Mouse (Mus musculus) stomach, embryonic 14.5 days (tissue): ENCODE results near the gene Slc35g3. TPM values are rescaled to one million over a fixed set of nuclear protein-coding genes. Genes with fewer than 3 reads are reported as not detected.

Experiments
- ATAC-seq: fragments of 200-750 bp; cut with Nextera tagmentation; 2 replicates; pipeline ENCODE4 v1.8.0; 2017; ENCODE audit warnings: low read depth, moderate TSS enrichment; ENCODE audit not compliant: insufficient number of reproducible peaks, insufficient read depth, low FRiP score
- H3K27ac ChIP-seq: fragments of 300-500 bp; sonication (generic); 2 replicates; pipeline ENCODE4 v1.5.1; 2014; ENCODE audit warnings: mild to moderate bottlenecking, low read length, moderate library complexity, mixed read lengths
- H3K27me3 ChIP-seq: fragments of 300-500 bp; sonication (generic); 2 replicates; pipeline ENCODE4 v1.6.1; 2014; ENCODE audit warnings: low read length, control low read depth, mixed read lengths; ENCODE audit not compliant: control insufficient read depth, insufficient read depth
- H3K36me3 ChIP-seq: fragments of 300-500 bp; sonication (generic); 2 replicates; pipeline ENCODE4 v1.6.1; 2014; ENCODE audit warnings: mild to moderate bottlenecking, control low read depth, low read length, moderate library complexity, mixed read lengths; ENCODE audit not compliant: control insufficient read depth, insufficient read depth
- H3K4me1 ChIP-seq: fragments of 300-500 bp; sonication (generic); 2 replicates; pipeline ENCODE4 v1.6.1; 2014; ENCODE audit warnings: low read length, control low read depth, mixed read lengths; ENCODE audit not compliant: control insufficient read depth, insufficient read depth
- H3K4me2 ChIP-seq: fragments of 300-500 bp; sonication (generic); replicated peaks from 2 replicates; pipeline ENCODE4 v1.6.1; 2014; ENCODE audit warnings: low read depth, low read length, control low read depth
- H3K4me3 ChIP-seq: fragments of 300-500 bp; sonication (generic); 2 replicates; pipeline ENCODE4 v1.5.1; 2014; ENCODE audit warnings: low read depth, low read length, control low read depth
- H3K9ac ChIP-seq: fragments of 300-500 bp; sonication (generic); replicated peaks from 2 replicates; pipeline ENCODE4 v1.6.1; 2014; ENCODE audit warnings: low read depth, mild to moderate bottlenecking, control low read depth, low read length, moderate library complexity, mixed read lengths
- H3K9me3 ChIP-seq: fragments of 300-500 bp; sonication (generic); 2 replicates; pipeline ENCODE4 v1.6.1; 2016; ENCODE audit warnings: low read depth, low read length, control low read depth; ENCODE audit not compliant: control insufficient read depth
- WGBS: fragments of 180-500 bp; shearing (Covaris S2); extraction: QIAGEN DNeasy Blood & Tissue Kit; methylation state at CpG from one replicate; pipeline ENCODE4 v1.1.7; 2014; 5-methylcytosine and 5-hydroxymethylcytosine counted together
- polyA plus RNA-seq: library from polyadenylated mRNA; unstranded; fragments of >200 nt; fragmentation: Nextera tagmentation; extraction: Ambion mirVana; gene quantifications from 2 replicates; pipeline ENCODE4 v1.2.1, GENCODE M21; 2014

Slc35g3 gene
- polyA plus RNA-seq, 1 experiment from 2014 or later: not detected

DNA sequence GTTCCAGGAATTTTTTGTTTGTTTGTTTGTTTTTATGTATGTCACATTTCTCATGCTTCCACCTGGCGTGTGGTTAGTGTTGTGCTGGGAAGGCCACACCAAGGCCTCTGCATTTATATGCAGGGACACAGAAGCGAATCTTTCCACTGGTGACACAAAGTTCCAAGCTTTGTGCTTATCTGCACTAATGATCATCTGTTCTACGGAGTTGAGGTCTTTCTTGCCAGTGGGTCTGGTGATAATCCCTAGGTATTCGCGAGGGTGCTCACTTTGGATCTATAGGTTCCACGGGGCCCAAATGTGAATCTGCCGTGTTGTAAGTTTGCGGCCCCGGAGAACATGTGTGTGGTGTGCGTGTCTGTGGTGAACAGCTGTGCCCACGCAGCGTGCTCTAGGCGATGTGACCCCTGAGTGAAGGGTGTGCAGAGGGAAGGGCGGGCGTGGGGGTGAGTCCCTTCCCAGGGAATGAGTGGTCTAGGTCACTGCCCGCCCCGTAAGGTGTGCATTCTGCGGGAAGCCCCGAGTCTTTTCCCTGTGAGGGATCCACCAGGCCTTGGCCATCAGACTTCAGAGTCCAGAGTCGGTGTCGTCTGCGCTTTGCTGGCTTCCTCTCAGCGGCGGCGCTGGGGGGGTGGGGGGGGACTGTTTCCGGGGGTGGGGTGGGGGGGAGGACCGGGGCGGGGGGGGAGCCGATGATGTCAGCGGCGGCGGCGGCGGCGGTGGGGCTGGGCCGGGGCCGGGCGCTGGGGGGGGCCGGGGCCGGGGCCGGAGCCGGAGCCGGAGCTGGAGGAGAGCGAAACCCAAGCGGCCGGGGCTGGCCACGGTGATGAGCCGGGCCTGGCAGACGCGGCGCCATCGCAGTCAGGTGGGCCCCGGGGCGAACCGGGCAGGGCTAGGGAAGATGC, 3.7 kb upstream of the Slc35g3 start, which contains the start of gene Zbtb4:
Gene Zbtb4, plus strand, starts transcription at position 692 of the 905 bp plus-strand sequence.
- peak within 1 kb of the TSS; percentile 90 for H3K27ac ChIP-seq

DNA sequence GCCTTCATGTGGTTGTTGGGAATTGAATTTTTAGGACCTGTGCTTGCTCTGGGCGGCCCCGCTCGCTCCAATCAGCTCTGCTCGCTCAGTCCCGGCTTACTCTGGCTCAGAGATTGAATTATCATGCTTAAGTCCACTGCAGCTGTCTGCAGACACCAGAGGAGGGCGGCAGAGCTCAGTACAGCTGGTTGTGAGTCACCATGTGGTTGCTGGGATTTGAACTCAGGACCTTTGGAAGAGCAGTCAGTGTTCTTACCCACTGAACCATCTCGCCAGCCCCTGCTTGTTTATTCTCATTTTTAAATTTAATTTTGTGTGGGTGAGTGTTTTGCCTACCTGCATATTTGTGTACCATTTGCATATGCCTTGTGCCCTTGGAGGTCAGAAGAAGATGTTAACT, 1.8 kb upstream of the Slc35g3 start:
- Histone ChIP-seq H3K9me3 (no peaks in the 10 kb centered on the region), H3K4me1 (peaks cover 27% of the 10 kb centered on the region), H3K27ac (no peak overlapping the region), H3K27me3 (no peaks in the 10 kb centered on the region), H3K4me2 (no peak overlapping the region), H3K4me3 (no peak overlapping the region), H3K36me3 (no peaks in the 10 kb centered on the region), H3K9ac (no peak overlapping the region)
- WGBS: 74% methylated on average over 7 of the region's 7 CpGs
- ATAC-seq: no peak

More for the DNA sequence above, 3.7 kb upstream of the Slc35g3 start, which contains the start of gene Zbtb4:
- Histone ChIP-seq H3K36me3 (no peaks in the 10 kb centered on the region), H3K9me3 (no peaks in the 10 kb centered on the region), H3K4me2 (peak within 1 kb of the TSS; percentile 73), H3K9ac (peak within 1 kb of the TSS; percentile 97), H3K27me3 (no peaks in the 10 kb centered on the region), H3K4me1 (peaks cover 19% of the 10 kb centered on the region), H3K4me3 (peak within 1 kb of the TSS; percentile 95)
- ATAC-seq: peak; percentile 35; the same call in 1 of the 2 replicates
- WGBS: 18% methylated on average over 39 of the region's 55 CpGs

DNA sequence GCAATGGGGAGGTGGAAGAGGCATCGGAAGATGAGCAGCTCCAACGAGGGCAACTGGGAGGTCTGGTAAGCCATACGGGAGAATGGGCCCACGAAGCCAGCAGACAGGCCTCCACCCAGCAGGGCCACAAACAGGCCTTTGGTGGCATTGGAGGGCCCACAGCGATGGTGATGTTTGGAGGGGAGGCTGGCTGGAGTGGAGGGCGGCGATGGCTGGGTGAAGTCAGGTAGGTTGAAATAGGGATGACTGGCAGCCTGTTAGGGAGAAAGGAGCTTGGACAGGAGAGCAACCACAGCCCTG, 917 bp downstream of the Slc35g3 start:
- Histone ChIP-seq H3K4me3 (no peak overlapping the region), H3K4me1 (peaks cover 20% of the 10 kb centered on the region), H3K9me3 (no peaks in the 10 kb centered on the region), H3K36me3 (no peaks in the 10 kb centered on the region), H3K4me2 (no peak overlapping the region), H3K9ac (no peak overlapping the region), H3K27ac (no peak overlapping the region), H3K27me3 (no peaks in the 10 kb centered on the region)
- no peak for ATAC-seq
- 91% methylated on average over 7 of the region's 7 CpGs for WGBS

DNA sequence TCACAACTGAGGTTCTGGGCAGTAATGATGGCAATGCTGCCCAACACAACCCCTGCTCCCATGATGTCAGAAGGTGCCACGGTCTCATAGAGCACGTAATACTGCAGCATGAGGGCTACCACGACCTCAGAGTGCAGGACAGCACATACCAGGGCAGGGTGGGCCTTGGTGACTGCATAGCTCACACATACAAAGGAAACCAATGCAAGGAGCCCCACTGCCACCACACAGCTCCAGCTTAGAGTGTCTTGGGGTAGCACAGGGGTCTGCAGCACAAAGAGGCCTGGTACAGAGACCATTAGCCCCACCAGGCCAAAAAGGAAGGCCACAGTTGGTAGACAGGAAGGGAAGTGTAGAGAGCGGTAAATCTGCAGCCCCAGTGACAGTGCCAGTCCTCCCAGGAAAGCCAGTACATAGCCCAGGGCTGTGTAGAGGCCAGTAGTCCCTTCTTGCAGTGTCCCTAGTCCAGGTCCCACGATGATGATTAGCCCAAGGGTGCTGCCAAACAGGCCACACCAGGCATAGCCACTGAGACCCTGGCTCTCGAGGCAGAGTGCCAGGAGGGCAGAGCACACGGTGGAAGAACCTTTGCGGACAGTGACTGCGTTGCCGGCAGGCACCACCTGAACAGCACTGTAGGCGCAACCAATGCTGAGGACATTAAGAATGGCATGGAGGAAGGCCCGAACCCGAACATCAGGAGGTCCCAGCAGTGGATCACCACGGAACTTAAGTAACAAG, 1.4 kb downstream of the Slc35g3 start:
- Histone ChIP-seq H3K36me3 (no peaks in the 10 kb centered on the region), H3K27ac (peak overlapping the region; percentile 98), H3K9ac (no peak overlapping the region; the same call in 1 of the 2 replicates), H3K27me3 (no peaks in the 10 kb centered on the region), H3K4me2 (peak overlapping the region; percentile 88), H3K9me3 (no peaks in the 10 kb centered on the region), H3K4me1 (peaks cover 25% of the 10 kb centered on the region), H3K4me3 (no peak overlapping the region)
- WGBS: 81% methylated on average over 14 of the region's 14 CpGs
- no peak for ATAC-seq

DNA sequence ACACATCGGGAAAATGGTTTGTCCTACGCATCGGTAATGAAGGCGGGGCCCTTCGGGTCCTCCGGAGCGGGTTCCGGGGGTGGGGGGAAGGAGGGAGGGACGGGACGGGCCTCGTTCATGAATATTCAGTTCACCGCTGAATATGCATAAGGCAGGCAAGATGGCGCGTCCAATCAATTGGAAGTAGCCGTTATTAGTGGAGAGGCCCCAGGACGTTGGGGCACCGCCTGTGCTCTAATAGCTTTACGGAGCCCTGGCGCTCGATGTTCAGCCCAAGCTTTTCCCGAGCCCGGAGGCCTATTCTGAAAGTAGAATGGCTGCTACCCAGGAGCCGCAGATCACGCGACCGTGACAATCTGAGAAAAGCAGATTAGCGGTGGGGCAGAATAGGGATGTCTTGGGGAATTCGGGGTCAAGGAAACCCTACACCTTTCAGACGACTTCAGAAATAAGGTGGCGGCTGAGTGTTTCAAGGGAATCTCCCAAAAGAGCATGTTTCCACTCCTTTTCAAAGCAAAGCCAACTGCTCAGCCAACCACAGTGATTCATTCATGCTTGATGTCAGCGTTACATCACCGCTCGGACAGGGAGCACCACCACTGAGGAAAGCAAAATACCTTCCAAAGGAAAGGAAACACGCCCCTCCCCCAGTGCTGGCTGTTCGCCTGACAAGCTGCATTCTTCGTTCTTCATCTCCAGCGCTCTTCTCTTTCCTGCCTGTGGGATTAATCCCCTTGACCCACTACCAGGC, 2.6 kb downstream of the Slc35g3 start:
- H3K4me1 ChIP-seq: peaks cover 27% of the 10 kb centered on the region
- H3K4me3 ChIP-seq: peak overlapping the region; percentile 55
- no peaks in the 10 kb centered on the region for H3K27me3 ChIP-seq
- WGBS: under 1% methylated on average over 37 of the region's 37 CpGs
- H3K36me3 ChIP-seq: no peaks in the 10 kb centered on the region
- peak overlapping the region; percentile 98 for H3K27ac ChIP-seq
- peak overlapping the region; percentile 53 for H3K9ac ChIP-seq
- H3K9me3 ChIP-seq: no peaks in the 10 kb centered on the region
- ATAC-seq: peak; percentile 88
- H3K4me2 ChIP-seq: peak overlapping the region; percentile 88

DNA sequence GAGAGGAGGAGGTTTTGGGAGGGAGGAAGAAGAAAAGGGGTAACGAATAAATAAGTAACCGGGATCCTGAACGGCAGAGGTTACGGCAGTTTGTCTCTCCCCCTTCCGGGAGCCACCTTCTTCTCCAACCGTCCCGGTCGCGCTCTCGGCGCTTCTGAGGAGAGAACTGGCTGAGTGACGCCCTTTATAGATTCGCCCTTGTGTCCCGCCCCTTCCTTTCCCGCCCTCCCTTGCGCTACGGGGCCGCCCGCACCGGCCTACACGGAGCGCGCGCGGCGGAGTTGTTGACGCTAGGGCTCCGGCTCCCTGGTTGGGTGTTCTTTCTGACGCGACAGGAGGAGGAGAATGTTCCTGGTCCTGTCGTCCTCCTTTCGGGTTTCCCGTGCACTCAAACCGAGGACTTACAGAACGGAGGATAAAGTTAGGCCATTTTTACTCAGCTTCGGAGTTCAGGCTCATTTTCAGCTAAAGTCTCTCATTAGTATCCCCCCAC, 3.2 kb downstream of the Slc35g3 start, which contains the start of gene Polr2a:
Gene Polr2a, minus strand, starts transcription at position 160 of the 493 bp plus-strand sequence.
- Histone ChIP-seq H3K4me3 (peak within 1 kb of the TSS; percentile 55), H3K9me3 (no peaks in the 10 kb centered on the region), H3K4me1 (peaks cover 27% of the 10 kb centered on the region), H3K27ac (peak within 1 kb of the TSS; percentile 98), H3K36me3 (no peaks in the 10 kb centered on the region), H3K27me3 (no peaks in the 10 kb centered on the region), H3K9ac (peak within 1 kb of the TSS; percentile 53), H3K4me2 (peak within 1 kb of the TSS; percentile 88)
- ATAC-seq: peak; percentile 93
- 1% methylated on average over 32 of the region's 36 CpGs for WGBS

DNA sequence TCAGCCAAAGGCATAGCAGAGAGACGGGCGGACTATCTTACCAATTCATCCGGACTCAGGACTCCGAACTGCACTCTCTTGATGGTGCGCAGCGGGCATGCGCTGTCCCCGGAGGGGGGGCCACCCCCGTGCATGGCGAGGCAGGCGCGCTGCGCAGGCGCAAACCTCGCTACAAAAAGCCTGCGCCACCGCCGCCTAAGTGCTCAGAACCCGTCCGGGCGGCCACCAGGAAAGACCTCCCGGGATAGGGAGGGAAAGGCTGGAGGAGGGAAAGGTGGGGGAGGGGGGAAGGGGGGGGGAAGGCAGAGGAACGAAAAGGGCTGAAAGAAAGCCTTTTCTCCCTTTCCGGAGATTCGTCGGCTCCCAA, 3.7 kb downstream of the Slc35g3 start:
- 0% methylated on average over 26 of the region's 26 CpGs for WGBS

More for the DNA sequence above, 3.7 kb downstream of the Slc35g3 start:
- peak overlapping the region; percentile 53 for H3K9ac ChIP-seq
- peak overlapping the region; percentile 98 for H3K27ac ChIP-seq
- H3K27me3 ChIP-seq: no peaks in the 10 kb centered on the region
- H3K4me1 ChIP-seq: peaks cover 27% of the 10 kb centered on the region
- H3K9me3 ChIP-seq: no peaks in the 10 kb centered on the region
- ATAC-seq: peak; percentile 87
- H3K4me3 ChIP-seq: peak overlapping the region; percentile 55
- no peaks in the 10 kb centered on the region for H3K36me3 ChIP-seq
- peak overlapping the region; percentile 88 for H3K4me2 ChIP-seq
